In genomic region chr17:33930280-33931158, GRCm38 (mm10) we compare ENCODE assay signal across 8 mouse cellular contexts. TPM values are rescaled to one million over a fixed set of nuclear protein-coding genes. Genes with fewer than 3 reads are reported as not detected.
DNase-seq lines count a peak whose midpoint lies in the region; ATAC-seq and TF ChIP-seq lines count a peak whose summit lies in the region.

No protein-coding gene starts in this region.

- peak overlapping the region; percentile 65 for H3K9ac ChIP-seq in forebrain, postnatal 0 days
- H3K9ac ChIP-seq in limb, embryonic 11.5 days (ENCODE audit: low read length): peak overlapping the region; percentile 81
- H3K9ac ChIP-seq in midbrain, embryonic 11.5 days (ENCODE audit: low read length): peak overlapping the region; percentile 88
- peak overlapping the region; percentile 68 for H3K9ac ChIP-seq in stomach, embryonic 15.5 days

- H3K4me1 ChIP-seq in forebrain, postnatal 0 days (ENCODE audit: insufficient read depth): peaks cover 3% of the 10 kb centered on the region; the same call in 1 of the 2 replicates
- H3K4me1 ChIP-seq in limb, embryonic 11.5 days (ENCODE audit: control insufficient read depth, insufficient read depth, low read length): peaks cover 15% of the 10 kb centered on the region
- peaks cover 15% of the 10 kb centered on the region for H3K4me1 ChIP-seq in midbrain, embryonic 11.5 days (ENCODE audit: control insufficient read depth, insufficient read depth, low read length)
- peaks cover 17% of the 10 kb centered on the region for H3K4me1 ChIP-seq in stomach, embryonic 15.5 days

- no peaks in the 10 kb centered on the region for H3K9me3 ChIP-seq in forebrain, postnatal 0 days (ENCODE audit: low read length)
- H3K9me3 ChIP-seq in limb, embryonic 11.5 days (ENCODE audit: control insufficient read depth, low read length): no peaks in the 10 kb centered on the region
- no peaks in the 10 kb centered on the region for H3K9me3 ChIP-seq in midbrain, embryonic 11.5 days (ENCODE audit: control insufficient read depth, low read length)
- no peaks in the 10 kb centered on the region for H3K9me3 ChIP-seq in stomach, embryonic 15.5 days

- H3K27ac ChIP-seq in gastrocnemius, adult 2 months: peak overlapping the region; percentile 94
- H3K27ac ChIP-seq in forebrain, postnatal 0 days (ENCODE audit: low read depth, low read length): peak overlapping the region; percentile 88
- H3K27ac ChIP-seq in limb, embryonic 11.5 days (replicated peaks; ENCODE audit: low read depth, low read length): peak overlapping the region; percentile 87
- peak overlapping the region; percentile 89 for H3K27ac ChIP-seq in midbrain, embryonic 11.5 days (ENCODE audit: low read depth, low read length)
- peak overlapping the region; percentile 98 for H3K27ac ChIP-seq in stomach, embryonic 15.5 days

- peak; percentile 63 for DNase-seq in gastrocnemius, adult 2 months
- no peak for DNase-seq in gastrocnemius, postnatal 14 days
- DNase-seq in forebrain, postnatal 0 days: peak; percentile 43
- peak; percentile 87 for DNase-seq in induced T-regulatory cell, adult 2 months (ENCODE audit: low read depth)
- no peak for DNase-seq in limb, embryonic 11.5 days (ENCODE audit: low spot score)
- DNase-seq in midbrain, embryonic 11.5 days (ENCODE audit: low spot score, missing footprints): peak; percentile 90

- H3K27me3 ChIP-seq in forebrain, postnatal 0 days (ENCODE audit: insufficient read depth, low read length): no peaks in the 10 kb centered on the region
- no peaks in the 10 kb centered on the region for H3K27me3 ChIP-seq in limb, embryonic 11.5 days (ENCODE audit: control insufficient read depth, insufficient read depth, low read length)
- H3K27me3 ChIP-seq in midbrain, embryonic 11.5 days (ENCODE audit: control insufficient read depth, insufficient read depth, low read length): no peaks in the 10 kb centered on the region
- no peaks in the 10 kb centered on the region for H3K27me3 ChIP-seq in stomach, embryonic 15.5 days (replicated peaks)

- H3K4me3 ChIP-seq in gastrocnemius, adult 2 months: peak overlapping the region; percentile 77
- H3K4me3 ChIP-seq in forebrain, postnatal 0 days (ENCODE audit: low read depth, low read length): peak overlapping the region; percentile 66
- peak overlapping the region; percentile 91 for H3K4me3 ChIP-seq in limb, embryonic 11.5 days (ENCODE audit: low read depth, low read length)
- peak overlapping the region; percentile 87 for H3K4me3 ChIP-seq in midbrain, embryonic 11.5 days (ENCODE audit: low read depth, low read length)
- H3K4me3 ChIP-seq in stomach, embryonic 15.5 days (replicated peaks): peak overlapping the region; percentile 81

- peaks cover 19% of the 10 kb centered on the region; the same call in 1 of the 2 replicates for H3K36me3 ChIP-seq in forebrain, postnatal 0 days (ENCODE audit: insufficient read depth)
- 0 out of 2 replicates have a peak, but pooled peaks cover 6% of the 10 kb centered on the region for H3K36me3 ChIP-seq in limb, embryonic 11.5 days (ENCODE audit: control insufficient read depth, insufficient read depth, low read length)
- H3K36me3 ChIP-seq in midbrain, embryonic 11.5 days (ENCODE audit: control insufficient read depth, insufficient read depth, low read length): no peaks in the 10 kb centered on the region
- peaks cover 4% of the 10 kb centered on the region; the same call in 1 of the 2 replicates for H3K36me3 ChIP-seq in stomach, embryonic 15.5 days

- peak; percentile 10; the same call in 1 of the 2 replicates for ATAC-seq in cerebellum, adult (ENCODE audit: insufficient number of reproducible peaks, low FRiP score, low TSS enrichment)
- ATAC-seq in forebrain, postnatal 0 days: no peak
- ATAC-seq in limb, embryonic 11.5 days (ENCODE audit: insufficient number of reproducible peaks, low FRiP score, low TSS enrichment, low read depth): no peak
- ATAC-seq in midbrain, embryonic 11.5 days (ENCODE audit: low FRiP score): peak; percentile 12; the same call in 1 of the 2 replicates
- peak; percentile 28; the same call in 1 of the 2 replicates for ATAC-seq in stomach, embryonic 15.5 days (ENCODE audit: insufficient read depth, low FRiP score, low read depth)

- H3K4me2 ChIP-seq in forebrain, postnatal 0 days (ENCODE audit: low read depth): peak overlapping the region; percentile 87
- H3K4me2 ChIP-seq in limb, embryonic 11.5 days (ENCODE audit: low read depth, severe bottlenecking): peak overlapping the region; percentile 99
- peak overlapping the region; percentile 89 for H3K4me2 ChIP-seq in midbrain, embryonic 11.5 days
- peak overlapping the region; percentile 95 for H3K4me2 ChIP-seq in stomach, embryonic 15.5 days

- intact Hi-C loops in gastrocnemius, adult 2 months (cut with DNase I): no loop called here
- intact Hi-C loops in gastrocnemius, postnatal 14 days (cut with DNase I; ENCODE audit: low total_unique reads): no loop called here

- under 1% methylated on average over 44 of the region's 45 CpGs for WGBS in forebrain, postnatal 0 days
- WGBS in limb, embryonic 11.5 days: under 1% methylated on average over 42 of the region's 45 CpGs
- WGBS in midbrain, embryonic 11.5 days: under 1% methylated on average over 45 of the region's 45 CpGs
- under 1% methylated on average over 40 of the region's 45 CpGs for WGBS in stomach, embryonic 15.5 days

- no peak for TF ChIP-seq CTCF in gastrocnemius, adult 2 months (IDR thresholded peaks at IDR 0.05)
- peak; percentile 9; the same call in 1 of the 2 replicates for TF ChIP-seq CTCF in forebrain, postnatal 0 days (IDR thresholded peaks at IDR 0.05; ENCODE audit: low read depth)

RNA-seq across cellular contexts. Expression of gene Rgl2, which starts 1.2 kb away (rescaled TPM):
- 10 to 100 TPM; 31.4 to 34.0 TPM for total RNA-seq in gastrocnemius, adult 2 months (2021)
- total RNA-seq in gastrocnemius, postnatal 14 days (2021): 10 to 100 TPM; 24.4 to 24.7 TPM
- total RNA-seq in forebrain, postnatal 0 days (2014; rRNA removed): 75.7 and 76.3 TPM in 2 replicates
- polyA plus RNA-seq in forebrain, postnatal 0 days (2015; fragmentation: Nextera tagmentation; extraction: Ambion mirVana): 24.1 and 27.1 TPM in 2 replicates
- polyA plus RNA-seq in limb, embryonic 11.5 days (2014; fragmentation: Nextera tagmentation; extraction: Ambion mirVana): 37.3 and 38.7 TPM in 2 replicates
- polyA plus RNA-seq in midbrain, embryonic 11.5 days (2014; fragmentation: Nextera tagmentation; extraction: Ambion mirVana): 29.3 and 33.6 TPM in 2 replicates
- 38.5 and 43.6 TPM in 2 replicates for polyA plus RNA-seq in stomach, embryonic 15.5 days (2015; fragmentation: Nextera tagmentation; extraction: Ambion mirVana)

RNA-seq across cellular contexts. Expression of gene Pfdn6, which starts 9.6 kb away (rescaled TPM):
- total RNA-seq in gastrocnemius, adult 2 months (2021): 10 to 100 TPM; 51.2 to 67.6 TPM
- total RNA-seq in gastrocnemius, postnatal 14 days (2021): 10 to 100 TPM; 53.6 to 54.9 TPM
- 57.0 and 78.4 TPM in 2 replicates for total RNA-seq in forebrain, postnatal 0 days (2014; rRNA removed)
- polyA plus RNA-seq in forebrain, postnatal 0 days (2015; fragmentation: Nextera tagmentation; extraction: Ambion mirVana): 173 and 185 TPM in 2 replicates
- polyA plus RNA-seq in limb, embryonic 11.5 days (2014; fragmentation: Nextera tagmentation; extraction: Ambion mirVana): 208 and 212 TPM in 2 replicates
- polyA plus RNA-seq in midbrain, embryonic 11.5 days (2014; fragmentation: Nextera tagmentation; extraction: Ambion mirVana): 206 and 208 TPM in 2 replicates
- 155 and 159 TPM in 2 replicates for polyA plus RNA-seq in stomach, embryonic 15.5 days (2015; fragmentation: Nextera tagmentation; extraction: Ambion mirVana)

RNA-seq across cellular contexts. Expression of gene Wdr46, which starts 9.9 kb away (rescaled TPM):
- total RNA-seq in gastrocnemius, adult 2 months (2021): 1 to 10 TPM; 8.6 to 8.8 TPM
- 10 to 100 TPM; 11.1 to 12.3 TPM for total RNA-seq in gastrocnemius, postnatal 14 days (2021)
- total RNA-seq in forebrain, postnatal 0 days (2014; rRNA removed): 18.9 and 21.9 TPM in 2 replicates
- 15.9 and 23.2 TPM in 2 replicates for polyA plus RNA-seq in forebrain, postnatal 0 days (2015; fragmentation: Nextera tagmentation; extraction: Ambion mirVana)
- polyA plus RNA-seq in limb, embryonic 11.5 days (2014; fragmentation: Nextera tagmentation; extraction: Ambion mirVana): 37.4 and 45.6 TPM in 2 replicates
- polyA plus RNA-seq in midbrain, embryonic 11.5 days (2014; fragmentation: Nextera tagmentation; extraction: Ambion mirVana): 27.4 and 28.9 TPM in 2 replicates
- 36.1 and 40.6 TPM in 2 replicates for polyA plus RNA-seq in stomach, embryonic 15.5 days (2015; fragmentation: Nextera tagmentation; extraction: Ambion mirVana)

RNA-seq across cellular contexts. Expression of gene Zbtb22, which starts 14.8 kb away (rescaled TPM):
- 10 to 100 TPM; 14.5 to 14.8 TPM for total RNA-seq in gastrocnemius, adult 2 months (2021)
- total RNA-seq in gastrocnemius, postnatal 14 days (2021): 10 to 100 TPM; 13.5 to 16.1 TPM
- total RNA-seq in forebrain, postnatal 0 days (2014; rRNA removed): 34.4 and 44.0 TPM in 2 replicates
- 20.4 and 22.3 TPM in 2 replicates for polyA plus RNA-seq in forebrain, postnatal 0 days (2015; fragmentation: Nextera tagmentation; extraction: Ambion mirVana)
- 10.1 and 11.8 TPM in 2 replicates for polyA plus RNA-seq in limb, embryonic 11.5 days (2014; fragmentation: Nextera tagmentation; extraction: Ambion mirVana)
- polyA plus RNA-seq in midbrain, embryonic 11.5 days (2014; fragmentation: Nextera tagmentation; extraction: Ambion mirVana): 8.0 and 9.4 TPM in 2 replicates
- 15.4 and 16.6 TPM in 2 replicates for polyA plus RNA-seq in stomach, embryonic 15.5 days (2015; fragmentation: Nextera tagmentation; extraction: Ambion mirVana)

RNA-seq across cellular contexts. Expression of gene Tapbp, which starts 14.8 kb away (rescaled TPM):
- 10 to 100 TPM; 34.0 to 44.4 TPM for total RNA-seq in gastrocnemius, adult 2 months (2021)
- total RNA-seq in gastrocnemius, postnatal 14 days (2021): 10 to 100 TPM; 32.9 to 35.7 TPM
- total RNA-seq in forebrain, postnatal 0 days (2014; rRNA removed): 27.2 and 36.0 TPM in 2 replicates
- polyA plus RNA-seq in forebrain, postnatal 0 days (2015; fragmentation: Nextera tagmentation; extraction: Ambion mirVana): 25.0 and 26.2 TPM in 2 replicates
- polyA plus RNA-seq in limb, embryonic 11.5 days (2014; fragmentation: Nextera tagmentation; extraction: Ambion mirVana): 12.5 and 14.8 TPM in 2 replicates
- 13.6 and 14.8 TPM in 2 replicates for polyA plus RNA-seq in midbrain, embryonic 11.5 days (2014; fragmentation: Nextera tagmentation; extraction: Ambion mirVana)
- 47.3 and 50.1 TPM in 2 replicates for polyA plus RNA-seq in stomach, embryonic 15.5 days (2015; fragmentation: Nextera tagmentation; extraction: Ambion mirVana)

Comparison
In these comparisons a context has a peak if more than half of its experiments do, and no peak if none do; other contexts are left out.
1. DNase-seq: peak in gastrocnemius, adult 2 months (single experiment), forebrain, postnatal 0 days (single experiment), induced T-regulatory cell, adult 2 months (single experiment) and midbrain, embryonic 11.5 days (single experiment); none in gastrocnemius, postnatal 14 days (single experiment) and limb, embryonic 11.5 days (single experiment).
2. ATAC-seq: peak in cerebellum, adult (single experiment), midbrain, embryonic 11.5 days (single experiment) and stomach, embryonic 15.5 days (single experiment); none in forebrain, postnatal 0 days (single experiment) and limb, embryonic 11.5 days (single experiment).
3. Peak in every context shown above with its lines, with median percentiles within 50 percentile points of each other: H3K27ac ChIP-seq, H3K4me3 ChIP-seq, H3K4me2 ChIP-seq and H3K9ac ChIP-seq.